Mouse (Mus musculus): Measurements from ENCODE around the gene Ptpn13.

The Ptpn13 gene

GRCm38 (mm10) chr5:103458959-103459675 is 34.1 kb downstream of the Ptpn13 start:
- no peak for DNase-seq (ENCODE audit: low spot score in 2 of 2)

GRCm38 (mm10) chr5:103460903-103461302 is 35.9 kb downstream of the Ptpn13 start:
- no peak for DNase-seq (ENCODE audit: low spot score in 2 of 2)

DNA sequence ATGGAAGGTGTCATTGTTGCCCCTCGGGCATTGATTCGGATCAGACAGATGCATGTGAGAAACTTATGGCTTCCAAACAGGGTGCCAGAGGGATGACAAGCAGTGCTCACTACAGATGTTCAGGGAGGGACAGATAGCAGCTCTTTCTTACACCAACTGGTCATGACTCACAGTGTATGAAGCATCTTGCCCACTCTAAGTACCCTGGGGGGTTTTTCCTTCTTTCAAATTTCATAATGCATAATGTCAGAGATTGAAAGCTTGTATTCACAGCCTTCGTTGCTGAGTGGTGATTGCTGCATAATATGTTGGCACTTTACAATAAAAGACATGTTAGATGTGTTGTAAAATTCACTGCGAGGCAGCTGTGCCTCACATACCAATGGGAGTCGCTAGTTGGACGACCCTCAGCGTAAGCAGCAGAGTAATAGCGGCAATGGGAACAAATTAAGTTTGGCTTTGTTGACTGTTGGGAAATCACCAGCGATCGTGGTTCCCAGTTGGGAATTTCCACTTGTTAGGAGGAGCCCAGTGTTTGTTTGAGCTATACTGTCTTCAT is 38.7 kb downstream of the Ptpn13 start:
- DNase-seq (ENCODE audit: low spot score in 2 of 2), result no peak

DNA sequence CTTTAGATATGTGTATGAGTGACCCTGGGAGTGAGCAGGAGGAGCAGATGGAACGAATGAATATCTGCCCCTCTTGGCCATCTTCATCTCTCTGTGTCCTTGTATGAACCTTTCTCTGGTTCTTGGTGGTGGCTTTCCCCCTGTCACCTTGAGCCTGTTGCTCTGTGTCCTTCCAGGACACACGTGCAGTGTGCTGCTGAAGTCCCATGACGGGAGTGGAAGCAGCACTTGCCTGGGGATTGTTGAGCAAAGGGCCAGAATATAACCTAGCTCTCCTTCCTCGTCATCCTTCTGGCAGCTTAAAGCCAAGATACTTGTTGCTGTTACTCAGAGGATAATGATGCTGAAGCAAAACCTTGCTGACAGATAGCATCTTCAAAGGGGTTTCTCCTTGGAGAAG is 39.3 kb downstream of the Ptpn13 start:
- DNase-seq (ENCODE audit: low spot score in 2 of 2), result no peak

GRCm38 (mm10) chr5:103464771-103465170 is 39.8 kb downstream of the Ptpn13 start:
- DNase-seq (ENCODE audit: low spot score in 2 of 2), result no peak

- DNase-seq (ENCODE audit: low spot score in 2 of 2), result no peak
Observed at GRCm38 (mm10) chr5:103472670-103473069, 47.7 kb downstream of the Ptpn13 start.

DNA sequence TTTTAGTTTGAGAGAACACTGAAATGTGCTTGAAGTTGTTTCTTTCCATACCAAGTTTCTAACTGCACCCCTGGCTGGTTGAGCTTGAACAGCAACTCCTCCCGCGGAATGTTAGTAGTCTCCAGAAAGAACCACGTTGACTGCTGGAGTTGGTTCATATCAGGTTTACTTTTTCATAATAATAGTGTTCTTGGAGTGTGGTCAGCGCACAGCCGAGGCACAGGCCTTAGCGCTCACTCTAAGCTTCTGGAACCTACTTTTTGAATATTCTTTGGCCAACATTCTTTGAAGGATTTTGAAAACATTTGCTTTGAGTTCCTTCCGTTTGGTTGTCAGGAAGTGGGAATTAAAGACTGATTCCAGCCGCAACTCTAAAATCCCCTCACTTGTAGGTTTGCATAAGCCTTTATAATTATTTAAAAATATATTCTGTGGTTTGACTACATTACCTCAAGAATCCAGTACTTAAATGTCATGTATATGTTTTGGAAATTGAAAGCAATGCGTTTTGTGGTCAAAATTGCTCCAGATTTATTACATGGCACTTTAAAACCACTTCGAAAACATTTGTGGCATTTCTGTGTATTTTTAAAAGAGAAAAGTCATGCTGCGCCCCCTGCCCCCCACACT is 48.6 kb downstream of the Ptpn13 start:
- DNase-seq (ENCODE audit: low spot score in 2 of 2), result no peak

- DNase-seq (ENCODE audit: low spot score in 2 of 2), result no peak
Observed at GRCm38 (mm10) chr5:103474259-103474658, 49.3 kb downstream of the Ptpn13 start.

DNA sequence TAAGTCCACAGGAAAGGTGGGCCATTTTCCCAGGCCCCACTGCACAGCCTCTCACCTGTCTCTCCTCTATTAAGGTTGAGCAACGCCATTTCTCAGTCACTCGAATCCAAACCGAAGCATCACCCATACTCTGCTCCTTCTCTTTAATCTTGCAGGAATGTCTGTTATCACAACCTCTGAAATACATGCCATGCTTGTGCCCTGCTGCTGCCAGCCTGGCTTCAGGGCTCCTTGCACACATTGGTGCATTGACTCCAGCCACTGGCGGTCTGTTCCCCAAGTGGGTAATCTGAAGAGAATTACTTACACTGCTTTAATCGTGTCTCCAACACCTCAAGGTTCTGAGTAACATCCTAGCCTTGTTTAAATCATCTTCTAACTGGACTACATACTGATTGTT is 50.5 kb downstream of the Ptpn13 start:
- no peak for DNase-seq (ENCODE audit: low spot score in 2 of 2)

DNA sequence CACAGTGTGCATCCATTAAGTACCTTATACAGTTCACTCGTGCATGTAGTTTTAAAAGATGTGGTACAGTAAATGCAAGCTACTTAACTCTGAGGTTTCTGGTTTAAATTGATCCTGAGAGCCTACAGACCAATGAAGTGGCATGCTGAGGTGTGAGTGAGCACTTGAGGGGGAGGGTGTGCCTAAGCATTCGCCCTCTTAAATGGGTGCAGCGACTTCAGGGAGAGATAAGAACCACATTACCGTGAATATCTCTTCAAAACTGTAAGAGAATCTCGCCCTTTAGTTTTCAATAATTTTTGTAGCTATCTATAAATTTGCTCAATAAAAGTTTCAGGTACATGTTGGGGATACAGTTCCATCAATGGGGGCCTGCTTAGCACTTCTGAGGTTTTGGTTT is 54.5 kb downstream of the Ptpn13 start:
- DNase-seq (ENCODE audit: low spot score in 2 of 2), result no peak

DNA sequence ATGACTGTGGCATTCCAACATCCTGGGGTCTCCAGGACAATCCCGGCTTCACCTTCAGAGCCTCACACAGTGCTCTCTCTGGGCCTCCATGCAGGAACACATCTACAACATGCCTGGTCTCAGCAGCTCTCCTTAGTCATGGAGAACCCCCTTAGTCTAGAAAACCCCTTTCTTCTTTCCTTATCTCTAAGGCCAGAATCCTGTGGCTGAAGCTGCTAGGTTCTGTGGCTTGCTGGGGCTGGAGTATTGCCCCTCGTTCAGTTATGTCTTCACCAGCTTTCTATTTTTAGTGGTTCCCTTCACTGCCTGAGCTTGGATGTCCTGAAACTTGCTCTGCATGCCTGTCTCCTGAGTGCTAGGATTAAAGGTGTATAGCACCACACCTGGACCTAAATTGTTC is 56.2 kb downstream of the Ptpn13 start:
- DNase-seq (ENCODE audit: low spot score in 2 of 2), result no peak

- no peak for DNase-seq (ENCODE audit: low spot score in 2 of 2)
Observed at GRCm38 (mm10) chr5:103487001-103487400, 62.0 kb downstream of the Ptpn13 start.

- no peak for DNase-seq (ENCODE audit: low spot score in 2 of 2)
Observed at GRCm38 (mm10) chr5:103490964-103491363, 66.0 kb downstream of the Ptpn13 start.

GRCm38 (mm10) chr5:103491788-103492187 is 66.8 kb downstream of the Ptpn13 start:
- no peak for DNase-seq (ENCODE audit: low spot score in 2 of 2)

- no peak for DNase-seq (ENCODE audit: low spot score in 2 of 2)
Observed at GRCm38 (mm10) chr5:103497061-103497460, 72.1 kb downstream of the Ptpn13 start.

DNA sequence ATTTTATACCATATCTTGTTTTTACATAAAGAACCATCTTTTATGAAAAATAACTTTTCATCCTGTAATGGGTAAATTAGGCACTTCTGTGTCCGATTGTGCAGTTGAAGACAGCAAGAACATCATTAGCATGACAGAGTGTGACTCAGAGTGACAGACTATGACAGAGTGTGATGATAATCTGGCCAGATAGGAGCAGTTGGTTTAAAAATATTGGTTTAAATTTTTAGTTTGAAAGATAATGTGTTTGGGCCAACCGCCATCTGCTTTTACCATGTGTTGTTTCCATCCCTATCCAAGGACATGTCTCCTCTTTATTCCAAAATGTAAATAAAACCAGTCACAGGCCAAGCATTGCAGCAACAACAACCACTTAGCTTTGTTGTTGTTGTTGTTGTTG is 72.5 kb downstream of the Ptpn13 start:
- DNase-seq (ENCODE audit: low spot score in 2 of 2), result no peak

DNA sequence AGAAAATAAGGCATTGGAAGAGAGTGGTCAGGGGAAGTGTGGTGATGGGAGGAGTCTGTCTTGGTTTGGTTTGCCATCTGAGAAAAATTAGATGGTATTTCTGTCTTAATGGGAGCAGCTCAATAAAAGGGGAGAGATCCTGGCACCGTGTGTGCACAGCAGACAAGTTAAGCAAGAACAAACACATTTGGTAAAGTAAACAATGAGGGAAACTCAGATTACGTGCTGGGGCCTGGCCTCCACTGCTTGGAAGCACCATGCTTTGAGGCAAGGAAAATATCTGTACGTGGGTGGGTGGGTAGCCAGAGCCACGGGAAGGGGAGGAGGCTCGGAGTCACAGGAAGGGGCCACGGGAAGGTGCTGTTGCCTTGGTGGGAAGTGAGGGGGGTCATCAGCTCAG is 74.3 kb downstream of the Ptpn13 start:
- DNase-seq (ENCODE audit: low spot score in 2 of 2), result no peak

DNA sequence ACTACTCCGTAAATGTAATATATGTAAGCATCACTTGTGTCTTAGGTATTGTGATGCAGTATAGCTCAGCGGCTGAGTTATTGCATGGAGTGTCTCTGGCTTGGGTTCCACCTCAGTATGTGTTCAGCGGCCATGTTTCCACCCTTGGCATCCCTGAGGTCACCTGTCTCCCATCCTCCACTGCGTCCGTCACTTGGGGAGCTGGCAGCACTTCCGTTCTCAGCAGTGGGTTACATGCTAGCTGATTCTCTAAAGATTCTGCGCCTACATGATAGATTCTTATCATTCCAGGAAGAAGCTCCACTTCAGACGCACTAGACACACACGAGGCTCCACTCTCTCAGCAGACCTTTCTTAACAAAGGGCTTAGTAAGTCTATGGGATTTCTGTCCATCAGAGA is 76.1 kb downstream of the Ptpn13 start:
- no peak for DNase-seq (ENCODE audit: low spot score in 2 of 2)

DNA sequence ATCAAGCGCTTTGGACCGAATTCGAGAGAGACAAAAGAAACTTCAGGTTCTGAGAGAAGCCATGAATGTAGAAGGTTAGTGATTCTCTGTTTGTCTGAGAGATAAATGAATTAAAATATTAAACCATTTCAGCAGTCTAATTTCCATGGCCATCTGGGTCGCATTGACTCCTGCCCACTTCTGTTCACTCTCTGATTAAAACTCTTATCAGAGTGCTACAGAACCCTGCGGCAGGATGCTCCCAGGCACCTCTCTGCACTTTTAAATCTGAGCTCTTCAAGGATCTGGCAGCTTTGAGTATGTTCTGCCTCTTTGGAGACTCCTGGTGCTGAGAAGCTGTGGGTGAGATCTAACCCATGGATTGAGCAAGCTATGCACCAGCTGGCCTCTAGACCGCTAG is 76.8 kb downstream of the Ptpn13 start:
- no peak for DNase-seq (ENCODE audit: low spot score in 2 of 2)

GRCm38 (mm10) chr5:103513162-103513561 is 88.2 kb downstream of the Ptpn13 start:
- no peak for DNase-seq (ENCODE audit: low spot score in 2 of 2)

- DNase-seq (ENCODE audit: low spot score in 2 of 2), result no peak
Observed at GRCm38 (mm10) chr5:103514441-103514840, 89.4 kb downstream of the Ptpn13 start.

DNA sequence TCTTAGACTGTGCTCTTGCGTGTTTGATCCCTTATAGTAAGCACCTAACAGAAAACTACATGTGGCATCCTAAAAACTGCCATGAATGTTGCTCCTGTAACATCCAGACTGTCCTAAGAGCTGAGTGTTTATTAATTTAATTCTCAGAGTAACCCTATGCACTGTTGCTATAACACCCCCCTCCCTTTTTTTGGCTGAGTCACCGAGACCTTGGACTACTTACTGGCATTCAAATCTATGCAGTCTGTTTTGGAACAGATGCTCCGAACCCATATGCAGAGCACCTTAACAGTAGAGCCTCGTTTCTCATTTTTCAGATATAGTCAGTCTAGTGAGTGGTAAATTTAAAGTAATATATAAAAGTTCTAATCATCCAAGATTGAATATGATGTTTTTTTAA is 90.9 kb downstream of the Ptpn13 start:
- no peak for DNase-seq (ENCODE audit: low spot score in 2 of 2)

DNA sequence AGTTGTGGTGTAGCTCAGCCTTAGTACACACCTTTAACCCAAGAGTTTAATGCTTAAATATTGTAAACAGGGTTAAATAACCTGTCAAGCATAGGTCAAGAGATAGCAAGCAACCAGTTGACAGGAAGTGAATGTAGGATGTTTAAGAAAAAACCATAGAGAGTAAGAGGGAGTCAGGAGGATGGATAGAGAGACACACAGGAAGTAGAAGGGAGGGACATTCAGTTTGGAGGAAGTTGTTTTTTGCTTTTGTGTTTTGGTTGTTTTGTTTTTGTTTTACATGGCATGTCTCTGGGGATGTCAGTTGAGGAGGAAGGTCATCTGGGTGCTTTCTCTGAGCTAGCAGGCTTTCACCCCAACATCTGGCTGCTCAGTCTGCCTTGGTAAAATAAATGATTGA is 91.6 kb downstream of the Ptpn13 start:
- no peak for DNase-seq (ENCODE audit: low spot score in 2 of 2)
